Mouse (Mus musculus): Measurements from ENCODE around the gene Hps6.

Gene Hps6

DNA sequence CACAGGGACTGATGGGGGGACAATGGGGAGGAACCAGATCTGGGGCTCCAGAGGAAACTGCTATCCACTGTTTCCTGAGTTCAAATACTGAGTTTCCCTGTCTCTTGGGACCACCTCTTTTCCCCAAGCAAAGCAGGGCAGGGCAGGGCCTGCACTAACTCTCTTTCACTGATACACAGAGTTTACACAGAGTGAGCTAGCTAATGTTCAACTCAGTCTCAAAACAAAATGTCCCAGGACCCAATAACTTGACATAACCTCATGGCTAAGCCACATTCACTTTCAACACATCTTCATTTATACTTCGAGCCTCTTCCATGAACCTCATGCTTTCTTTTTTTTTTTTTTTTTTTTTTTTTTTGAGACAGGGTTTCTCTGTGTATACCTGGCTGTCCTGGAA lies 26.3 kb downstream of the Hps6 start:
- DNase-seq (ENCODE audit: low spot score in 2 of 2): no peak

DNA sequence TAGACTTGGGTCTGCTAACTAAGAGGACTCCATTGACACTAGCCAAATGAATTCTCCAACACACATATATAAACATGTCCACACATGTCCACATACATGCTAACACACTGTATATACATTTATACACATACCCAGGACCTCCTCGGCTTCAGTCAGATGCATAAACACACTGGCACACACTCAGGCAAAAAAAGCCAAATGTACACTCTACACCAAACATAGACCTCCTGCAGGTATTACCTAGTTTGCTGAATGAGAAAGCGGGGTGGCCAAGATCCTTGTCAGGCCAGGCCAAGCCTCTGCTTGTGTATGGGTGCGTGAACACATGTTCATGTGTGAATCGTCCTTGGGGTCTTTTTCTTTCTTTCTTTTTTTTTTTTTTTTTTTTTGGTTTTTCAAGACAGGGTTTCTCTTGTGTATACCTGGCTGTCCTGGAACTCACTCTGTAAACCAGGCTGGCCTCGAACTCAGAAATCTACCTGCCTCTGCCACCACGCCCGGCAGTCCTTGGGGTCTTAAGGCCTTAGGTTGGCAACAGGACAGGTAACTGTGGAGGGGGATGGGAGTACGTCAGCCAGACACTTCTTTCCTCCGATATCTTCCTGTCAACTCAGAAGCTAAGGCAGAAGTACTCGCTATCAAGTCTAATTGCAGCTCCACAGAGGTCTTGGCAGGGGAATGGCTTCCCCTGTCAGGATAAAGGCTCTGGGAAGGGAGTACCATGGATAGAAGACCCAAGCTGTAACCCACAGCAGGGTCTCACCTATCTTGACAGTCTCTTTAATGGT lies 27.1 kb downstream of the Hps6 start:
- no peak for DNase-seq (ENCODE audit: low spot score in 2 of 2)

DNA sequence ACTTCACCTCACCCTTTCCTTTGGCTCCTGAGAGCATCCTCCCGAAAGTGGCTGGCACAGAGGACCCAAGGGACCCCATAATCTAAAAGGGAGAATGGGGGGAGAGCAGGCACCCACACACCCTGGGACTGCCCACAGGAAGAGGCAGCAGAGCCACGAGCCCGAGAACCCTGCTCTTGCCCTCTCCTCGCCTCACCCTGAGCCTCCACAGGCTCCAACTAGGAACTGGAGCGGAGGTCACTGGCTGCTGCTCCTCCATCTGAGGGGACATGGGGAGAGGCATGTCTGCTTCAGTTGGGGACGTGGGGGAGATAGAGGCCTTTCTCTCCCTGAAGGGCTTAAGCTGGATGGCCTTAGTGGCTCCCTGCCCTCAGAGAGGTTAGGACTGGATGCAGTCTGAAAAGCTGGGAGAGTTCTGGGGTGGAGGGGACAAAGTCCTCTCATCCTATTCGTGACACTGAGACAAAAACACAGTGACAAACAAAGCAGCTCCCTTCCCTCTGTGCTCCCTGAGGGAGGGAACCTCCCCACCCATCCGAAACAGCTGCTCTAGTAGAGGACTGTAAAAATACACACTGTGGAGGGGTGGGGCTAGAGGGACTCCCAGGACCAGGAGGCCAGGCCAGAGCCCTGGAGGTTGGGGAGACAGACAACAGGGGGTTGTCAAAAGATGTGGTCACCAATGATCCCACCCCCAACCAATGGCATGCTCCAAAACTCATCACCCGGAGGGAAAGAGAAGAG lies 28.6 kb downstream of the Hps6 start:
- no peak for DNase-seq (ENCODE audit: low spot score in 2 of 2)

DNA sequence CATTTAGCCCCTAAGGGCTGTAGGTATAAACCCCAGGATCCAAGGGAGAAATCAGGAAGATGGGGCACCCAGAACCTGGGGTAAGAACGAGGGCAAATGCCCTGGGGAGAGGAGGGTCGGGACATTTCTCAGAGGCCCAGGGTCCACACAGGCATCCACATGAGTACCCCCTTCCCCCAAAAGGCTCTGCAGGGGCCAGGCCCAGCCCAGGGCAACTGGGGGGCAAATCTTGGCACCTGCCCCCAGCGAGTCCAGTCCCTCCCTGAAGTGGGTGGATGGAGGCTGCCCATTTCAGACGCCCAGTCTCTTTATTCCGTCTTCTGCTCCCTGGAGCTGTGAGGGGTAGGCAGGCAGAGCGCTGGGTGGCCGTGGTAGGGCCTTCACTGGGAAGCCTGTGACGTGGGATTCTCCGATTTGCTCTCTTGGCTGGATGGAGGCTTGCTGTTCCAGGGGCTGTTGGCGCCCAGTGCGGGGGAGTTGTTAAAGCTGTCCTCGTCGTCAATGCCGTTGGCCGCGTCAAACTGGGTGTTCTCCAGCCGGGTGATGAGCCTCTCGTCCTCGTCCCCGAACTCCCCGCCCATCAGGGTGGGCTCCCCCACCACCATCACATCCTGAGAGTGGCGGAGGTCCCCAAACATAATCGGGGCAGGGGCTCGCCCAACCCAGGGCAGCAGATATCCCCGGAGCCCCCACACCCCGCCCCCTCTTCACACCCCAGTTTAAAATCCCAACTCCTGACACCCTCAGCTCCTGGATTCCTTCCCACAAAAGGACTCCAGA lies 29.6 kb downstream of the Hps6 start:
- no peak for DNase-seq (ENCODE audit: low spot score in 2 of 2)

DNA sequence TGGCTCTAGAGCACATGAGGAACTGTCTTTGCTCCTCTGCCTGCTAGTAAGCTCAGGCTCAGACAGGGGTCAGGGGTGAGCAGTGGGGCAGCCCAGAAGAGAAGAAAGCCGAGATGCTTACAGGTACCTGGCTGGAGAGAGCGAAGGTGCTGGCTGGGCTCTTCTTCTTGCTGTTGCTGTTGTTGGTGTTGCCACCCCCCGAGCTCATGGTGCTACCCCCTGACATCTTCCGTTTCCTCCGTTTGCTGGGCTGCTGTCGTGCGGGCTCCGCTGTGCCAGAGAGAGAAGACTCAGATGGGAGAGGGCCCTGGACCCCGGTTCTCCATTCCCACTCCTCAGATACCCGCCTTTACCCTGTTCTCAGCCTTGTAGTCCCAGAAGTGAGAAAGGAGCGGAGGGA lies 30.6 kb downstream of the Hps6 start:
- no peak for DNase-seq (ENCODE audit: low spot score in 2 of 2)

DNA sequence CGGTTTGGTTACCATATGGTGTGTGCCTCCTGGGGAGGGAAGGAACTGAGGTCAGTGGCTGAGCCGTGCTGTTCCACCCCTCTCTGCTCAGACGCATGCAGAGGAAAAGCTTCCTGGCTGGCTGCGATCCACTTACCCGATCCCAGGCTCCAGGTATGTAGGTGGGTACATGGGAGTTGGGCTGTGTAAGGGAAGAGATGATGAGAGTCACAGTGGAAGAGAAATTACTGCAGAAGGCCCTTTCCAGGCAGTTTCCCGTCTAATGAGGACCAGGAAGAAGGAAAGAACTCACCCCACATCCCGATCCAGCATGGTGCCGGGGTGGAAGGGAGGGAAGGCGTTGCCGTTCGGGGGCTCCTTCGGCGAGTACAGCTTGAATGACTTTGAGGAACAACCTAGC lies 32.7 kb downstream of the Hps6 start:
- DNase-seq (ENCODE audit: low spot score in 2 of 2): no peak

DNA sequence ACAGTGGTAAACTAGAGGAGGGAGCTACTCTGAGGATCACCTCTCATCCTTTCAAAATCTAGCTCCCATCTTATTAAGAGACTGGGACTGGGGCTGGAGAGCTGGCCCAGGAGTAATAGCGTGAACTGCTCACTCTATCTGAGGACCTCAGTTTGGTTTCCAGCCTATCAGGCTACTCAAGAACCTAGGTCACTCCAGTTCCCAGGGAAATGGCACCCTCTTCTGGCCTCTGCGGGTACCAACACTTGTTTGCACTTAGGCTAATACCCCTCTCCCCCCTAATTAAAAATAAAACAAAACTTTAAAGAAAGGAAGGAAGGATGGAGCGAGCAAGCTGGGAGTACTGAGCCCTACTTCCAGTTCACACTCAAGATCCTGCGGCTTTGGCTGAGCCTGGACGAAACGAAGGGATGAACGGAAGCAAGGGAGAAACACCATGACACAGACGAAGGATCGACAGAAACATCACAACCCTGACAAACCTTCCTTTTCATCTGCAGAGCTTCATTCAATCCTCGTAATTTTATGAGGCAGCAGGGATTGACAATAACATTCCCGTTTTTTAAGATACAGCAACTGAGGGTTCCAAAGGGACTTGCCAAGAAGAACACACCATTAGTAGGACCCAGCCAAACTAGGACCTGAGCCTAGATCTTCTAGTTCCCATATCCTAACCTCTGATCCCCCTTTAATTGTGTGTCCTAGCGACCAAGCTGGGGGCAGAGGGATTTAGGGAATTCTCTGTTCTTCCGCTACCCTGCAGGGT lies 33.4 kb downstream of the Hps6 start:
- DNase-seq (ENCODE audit: low spot score in 2 of 2): no peak

DNA sequence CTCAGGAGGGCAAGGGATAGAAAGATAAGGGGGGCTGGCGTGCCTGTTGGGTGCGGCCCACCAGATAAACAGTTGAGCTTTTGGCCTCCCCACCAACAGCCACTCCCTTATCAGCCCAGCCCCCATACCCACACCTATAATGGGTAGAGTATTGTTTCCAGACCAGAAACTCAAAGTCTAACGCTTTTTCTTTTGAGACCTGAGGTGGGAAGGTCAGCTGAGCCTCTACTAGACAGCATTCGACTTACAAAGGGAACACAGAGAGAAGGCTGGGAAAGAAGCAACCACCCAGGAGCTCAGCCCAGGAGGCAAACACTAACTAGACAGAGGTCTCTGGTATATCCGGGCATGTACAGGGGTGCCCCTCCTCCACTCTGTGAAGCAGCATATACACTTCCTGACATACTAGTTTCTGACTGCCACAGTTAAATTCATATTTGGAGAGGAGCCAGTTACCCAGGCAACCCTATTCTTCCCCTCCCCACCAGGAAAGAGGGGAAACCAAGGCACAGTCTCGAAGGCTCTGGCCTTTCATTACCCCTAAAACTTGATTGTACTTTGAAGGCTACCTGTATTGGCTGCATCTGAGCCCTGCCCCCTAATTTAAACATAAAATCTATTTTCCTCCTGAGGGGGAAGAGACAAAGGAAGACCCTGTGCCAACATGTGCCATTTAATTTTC lies 34.1 kb downstream of the Hps6 start:
- DNase-seq (ENCODE audit: low spot score in 2 of 2): no peak

DNA sequence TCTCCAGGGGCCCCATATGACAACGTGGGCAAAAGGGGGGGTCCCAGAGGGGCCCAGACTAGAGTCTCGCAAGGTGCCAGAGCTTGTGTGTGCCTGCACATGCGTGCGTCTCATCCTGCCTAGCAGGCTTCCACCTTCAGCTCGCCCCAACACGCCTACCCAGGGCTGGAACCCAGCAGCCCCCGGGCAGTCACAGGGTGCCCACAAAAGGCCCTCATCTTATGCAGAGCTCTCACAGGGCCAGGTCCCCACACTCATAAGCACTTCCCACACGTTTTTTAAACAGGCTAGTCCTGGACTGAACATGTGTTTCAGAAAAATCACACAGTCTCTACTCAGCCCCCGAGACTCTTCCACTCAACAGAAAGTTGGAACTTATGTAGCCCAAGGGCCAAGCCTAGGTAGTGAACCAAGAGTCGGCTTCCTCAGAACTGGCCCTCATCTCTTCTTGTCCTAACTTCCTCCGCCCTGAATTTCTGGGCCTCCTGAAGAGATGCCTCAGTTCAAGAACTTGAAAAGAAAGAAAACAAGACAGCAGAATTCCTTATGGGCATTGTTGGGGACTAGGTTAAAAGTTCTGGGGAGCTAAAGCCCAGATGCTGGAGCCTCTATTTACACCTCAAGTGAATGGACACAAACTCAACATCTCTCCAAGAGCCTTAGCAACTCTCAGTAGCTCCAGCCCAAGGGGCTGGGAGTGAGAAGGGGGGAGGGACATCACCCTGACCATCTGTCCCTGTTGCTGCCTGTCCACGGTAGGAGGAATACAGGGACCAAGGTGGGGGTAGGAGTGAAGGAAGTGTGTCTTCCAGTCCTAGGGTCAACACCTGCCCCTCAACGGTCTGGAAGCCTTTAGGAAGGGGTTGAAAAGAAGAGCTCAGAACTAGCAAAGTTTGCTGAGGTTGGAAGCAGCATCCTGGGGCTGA lies 34.9 kb downstream of the Hps6 start:
- DNase-seq (ENCODE audit: low spot score in 2 of 2): no peak

DNA sequence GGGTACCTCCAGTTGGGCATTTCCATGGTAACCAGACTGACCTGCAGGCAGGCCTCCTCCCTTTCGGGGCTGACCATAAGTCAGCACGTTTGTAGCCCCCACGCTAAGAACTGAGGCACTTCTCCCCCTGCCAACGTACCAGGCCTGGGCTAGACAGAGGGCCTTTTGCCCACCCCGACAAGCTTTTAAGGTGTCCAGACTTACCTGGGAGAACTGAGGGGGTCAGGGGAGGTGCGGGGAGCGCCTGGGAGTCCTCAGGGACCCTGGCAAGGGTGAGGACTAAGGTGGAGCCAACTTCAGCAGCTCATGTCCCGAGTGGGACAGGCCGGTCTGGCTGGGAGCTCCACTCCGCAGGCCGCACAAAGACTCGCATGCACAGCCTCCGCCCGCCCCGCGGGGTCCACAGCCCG lies 35.5 kb downstream of the Hps6 start:
- DNase-seq (ENCODE audit: low spot score in 2 of 2): no peak

DNA sequence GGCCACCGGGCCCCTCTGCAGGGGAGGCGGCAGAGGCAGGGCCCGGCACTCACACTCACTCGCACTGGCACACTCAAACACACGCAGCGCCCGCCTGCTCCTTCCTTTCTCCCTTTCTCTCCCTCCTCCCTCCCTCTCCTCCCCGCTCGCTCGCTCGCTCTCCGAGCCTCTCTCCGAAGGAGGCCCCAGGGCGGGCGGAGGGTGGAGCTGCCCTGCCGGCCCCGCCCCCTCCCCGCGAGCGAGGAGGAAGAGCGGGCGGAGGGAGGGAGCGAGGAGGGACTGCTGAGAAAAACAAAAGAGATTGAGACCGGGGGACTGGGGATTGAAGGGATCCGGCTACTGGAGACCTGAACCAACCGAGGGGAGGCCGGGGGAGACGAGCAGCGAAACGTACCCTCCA lies 36.2 kb downstream of the Hps6 start:
- peak; percentile 50 to 64 for DNase-seq (ENCODE audit: low spot score in 2 of 2)

DNA sequence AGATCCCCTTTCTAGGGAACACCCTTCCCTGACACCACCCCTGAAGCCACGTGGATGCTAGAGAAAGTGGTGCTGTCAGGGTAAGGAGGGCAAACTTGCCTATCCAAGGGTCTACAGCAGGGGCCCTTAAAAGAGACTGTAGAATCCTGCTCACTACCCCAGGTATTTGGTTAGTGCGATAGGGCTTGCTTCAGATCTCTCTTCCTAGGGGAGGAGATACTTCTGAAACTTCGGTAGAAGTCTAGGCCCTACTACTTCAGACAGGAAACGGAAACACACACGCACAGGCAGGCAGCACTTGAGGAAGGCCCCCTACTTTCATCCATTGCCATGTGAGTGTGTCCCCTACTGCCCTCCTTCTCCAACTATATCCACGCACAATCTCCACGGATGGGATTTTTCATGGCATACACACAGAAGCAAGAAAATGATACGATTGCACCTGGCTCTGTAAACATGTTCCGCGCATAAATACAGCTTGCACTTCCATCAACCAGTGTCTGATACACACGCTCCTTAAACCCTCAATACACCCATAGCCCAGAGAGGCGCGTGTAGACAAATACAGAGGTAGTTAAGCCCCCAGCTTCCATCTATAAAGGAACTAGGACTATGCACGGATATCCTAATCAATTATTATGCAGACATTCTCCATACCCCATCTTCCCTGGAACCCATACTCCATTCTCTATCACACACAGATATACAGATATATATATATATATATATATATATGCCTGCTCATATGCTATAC lies 37.0 kb downstream of the Hps6 start:
- no peak for DNase-seq (ENCODE audit: low spot score in 2 of 2)

DNA sequence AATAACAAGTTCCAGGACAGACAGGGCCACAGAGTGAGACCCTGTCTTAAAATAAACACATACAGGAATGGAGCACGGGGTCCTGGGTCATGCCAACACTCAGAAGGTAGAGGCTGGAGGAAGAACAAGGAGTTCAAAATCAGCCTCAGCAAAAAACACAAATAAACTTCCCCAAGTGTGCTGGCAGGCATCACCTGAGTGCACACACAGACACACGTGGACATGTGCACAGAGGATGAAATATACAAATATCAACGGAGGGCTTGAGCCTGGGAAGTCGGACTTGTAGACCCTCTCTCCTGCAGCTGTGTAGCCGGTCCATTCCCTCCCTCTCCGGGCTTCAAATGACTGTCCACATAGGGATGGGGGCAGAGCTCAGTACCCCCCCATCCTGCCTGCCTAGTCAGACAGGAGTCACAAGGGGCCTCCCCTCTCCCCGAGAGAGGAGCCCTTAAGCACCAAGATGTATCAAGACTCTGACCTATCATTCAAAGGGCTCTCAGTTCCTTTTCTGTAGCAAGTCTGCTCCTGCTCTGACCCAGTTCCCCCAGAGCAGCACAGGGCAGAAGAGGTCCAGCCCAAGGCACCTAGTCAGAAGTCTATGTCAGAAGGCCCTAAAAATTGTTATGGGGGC lies 38.1 kb downstream of the Hps6 start:
- DNase-seq (ENCODE audit: low spot score in 2 of 2): no peak

DNA sequence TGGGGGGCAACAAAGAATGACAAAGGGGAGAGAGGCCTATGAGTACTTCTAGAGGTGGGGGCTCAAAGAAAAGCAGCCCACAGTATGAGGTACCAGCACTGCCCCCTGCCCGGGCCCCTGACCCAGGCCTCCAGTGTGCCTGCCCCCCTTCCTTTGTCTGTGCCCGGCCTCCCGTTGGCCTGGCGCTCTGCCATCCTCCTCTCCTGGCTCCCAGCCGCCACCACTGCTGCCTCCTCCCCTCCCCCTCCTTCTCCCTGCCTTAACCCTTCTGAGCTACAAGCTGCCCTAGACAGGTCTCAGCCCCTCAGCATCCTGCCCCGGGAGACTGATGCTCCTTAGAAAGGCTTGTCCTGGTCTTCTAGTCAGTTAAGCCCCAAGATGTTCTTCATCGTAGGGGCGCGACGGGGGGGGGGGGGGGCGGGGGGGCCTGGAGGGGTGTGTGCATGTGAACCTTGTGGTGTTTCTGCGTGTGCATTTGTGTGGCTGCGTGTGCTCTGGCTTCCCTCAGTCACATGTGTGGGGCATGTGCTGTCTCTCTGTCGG lies 38.7 kb downstream of the Hps6 start:
- DNase-seq (ENCODE audit: low spot score in 2 of 2): peak; percentile 57 to 60

DNA sequence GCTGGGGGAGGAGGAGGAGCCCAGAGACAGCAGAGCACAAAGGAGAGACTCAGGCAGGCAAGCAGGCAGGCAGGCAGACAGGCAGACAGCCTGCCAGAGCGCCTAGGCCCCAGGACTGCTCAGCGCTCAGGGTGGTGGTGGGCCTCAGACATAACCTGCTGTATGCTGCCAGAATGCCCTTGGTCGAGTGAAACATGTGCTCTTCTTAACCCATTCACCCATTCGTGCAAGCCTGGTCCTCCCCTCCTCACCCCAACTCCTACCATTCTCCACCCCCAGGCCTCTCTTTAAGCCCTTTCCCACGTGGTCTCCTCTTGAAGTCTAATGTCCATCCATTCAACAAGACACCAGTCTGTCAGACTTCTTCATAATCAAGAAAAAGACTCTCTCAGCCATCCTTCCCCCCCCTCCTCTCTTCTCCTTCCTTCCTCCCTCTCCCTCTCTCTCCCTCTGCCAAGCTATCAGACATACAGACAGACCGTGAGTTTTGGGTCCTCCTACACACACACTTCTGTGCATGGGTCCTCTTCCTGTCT lies 39.2 kb downstream of the Hps6 start:
- no peak for DNase-seq (ENCODE audit: low spot score in 2 of 2)

DNA sequence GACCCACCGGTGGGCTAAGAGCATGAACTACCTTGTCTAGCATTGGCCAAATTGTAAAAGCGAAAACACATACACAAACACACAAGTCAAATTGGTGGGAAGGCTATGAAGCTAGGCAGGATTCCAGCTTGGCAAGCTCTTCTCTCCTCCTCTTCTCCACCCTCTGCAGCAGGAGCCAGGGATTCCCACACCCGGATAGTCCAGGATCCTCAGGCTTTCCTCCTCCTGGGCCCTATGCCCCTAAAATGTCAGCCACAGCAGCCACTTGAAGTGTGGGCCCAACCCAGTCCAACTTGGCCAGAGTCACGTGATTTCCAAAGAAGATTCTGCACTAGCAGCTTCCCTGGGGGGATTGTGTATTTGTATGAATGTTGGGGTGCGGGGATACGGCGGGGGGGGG lies 40.1 kb downstream of the Hps6 start:
- no peak for DNase-seq (ENCODE audit: low spot score in 2 of 2)

DNA sequence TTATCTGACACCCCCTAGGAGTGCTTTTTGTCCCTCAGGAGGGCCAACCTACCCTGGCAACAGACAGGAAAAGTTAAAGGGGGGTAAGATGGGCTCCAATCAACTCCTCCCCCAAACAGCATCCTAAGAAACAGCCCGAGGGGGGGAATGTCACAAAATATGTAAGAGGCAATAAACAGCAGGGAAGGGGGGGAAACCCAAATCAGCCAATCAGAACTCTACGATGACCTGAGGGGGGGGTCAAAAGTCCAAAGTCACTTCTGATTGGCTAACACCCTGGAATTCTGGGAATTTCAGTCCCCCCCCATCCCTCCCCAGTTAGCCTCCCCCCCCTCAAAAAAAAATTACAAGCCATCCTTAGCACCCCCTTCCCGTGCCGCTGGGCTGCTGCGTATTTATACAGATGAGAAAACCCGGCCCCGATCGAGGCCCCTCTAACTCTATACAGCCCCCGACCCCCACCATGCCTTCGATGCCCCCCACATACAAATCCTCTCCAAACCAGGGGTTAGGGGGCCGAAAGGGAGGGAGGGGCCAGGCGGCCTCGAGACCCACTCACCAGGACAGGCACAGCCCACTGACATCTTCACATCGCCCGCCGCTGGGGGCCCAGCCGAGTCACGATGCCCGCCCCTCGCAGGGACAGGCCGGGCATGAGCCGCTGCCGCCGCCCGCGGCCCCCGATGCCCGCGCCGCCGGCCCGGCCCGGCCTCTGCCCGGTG lies 41.1 kb downstream of the Hps6 start, which contains the start of gene Pprc1:
Pprc1 (plus strand) TSS at position 616 of the 722 bp plus-strand sequence.
- peak in 1 of 2 experiments; percentile 39 for DNase-seq (ENCODE audit: low spot score in 2 of 2)
